Mouse (Mus musculus) gastrocnemius, adult 18-20 months (tissue): Measurements from ENCODE around the gene Sowahc. TPM values are rescaled to one million over a fixed set of nuclear protein-coding genes. Genes with fewer than 3 reads are reported as not detected.

Experiments used
- DNase-seq: peaks from one replicate; pipeline ENCODE4 v3.0.0; 2021; ENCODE audit warnings: low spot score
- total RNA-seq, 2 experiments: library from RNA; stranded (reverse); gene quantifications; 2 replicates each; pipeline ENCODE4 v1.2.3; 2021

Gene Sowahc
- total RNA-seq, 2 experiments from 2014 or later: 0.66 to 0.78 TPM

DNA sequence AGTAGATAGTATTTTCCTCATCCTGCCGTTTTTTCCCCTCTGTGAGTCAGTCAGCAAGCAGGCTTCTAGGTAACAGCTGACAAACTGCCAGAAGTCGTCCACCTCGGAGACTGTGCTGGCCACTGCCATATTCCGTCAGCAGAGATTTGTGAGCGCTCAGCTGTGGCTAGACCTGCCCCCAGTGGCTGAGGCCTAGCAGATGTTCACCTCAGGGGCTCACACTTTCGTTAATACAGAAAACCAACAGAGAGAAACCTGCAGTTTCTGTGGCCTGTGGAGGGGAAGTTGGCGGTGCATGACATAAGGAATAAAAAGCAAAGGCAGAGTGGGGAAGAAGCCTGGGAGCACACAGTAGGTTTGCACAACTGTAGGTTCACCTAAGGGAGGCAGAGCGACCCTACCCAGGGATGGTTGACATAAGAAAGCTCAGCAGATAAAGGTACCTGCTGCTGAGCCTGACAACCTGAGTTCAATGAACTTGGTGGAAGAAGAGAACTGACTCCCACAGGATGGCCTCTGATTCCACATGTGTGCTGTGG, 31.9 kb downstream of the Sowahc start:
- no peak for DNase-seq

DNA sequence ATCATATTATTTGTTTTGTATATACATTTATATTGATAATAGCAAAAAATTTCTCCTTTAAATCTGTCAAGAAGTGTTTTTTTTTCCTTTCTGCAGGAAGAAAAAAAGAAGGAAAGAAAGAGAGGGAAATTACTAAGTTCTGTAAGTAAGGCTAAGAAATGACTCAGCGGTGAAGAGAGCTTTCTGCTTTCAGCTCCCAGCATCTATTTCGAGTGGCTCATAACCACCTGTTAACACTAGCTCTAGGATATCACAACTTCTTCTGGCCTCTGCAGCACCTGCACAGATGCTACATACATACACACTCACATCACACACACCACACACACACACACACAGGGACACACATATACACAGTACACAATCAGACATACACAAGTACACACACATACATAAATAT, 34.8 kb downstream of the Sowahc start:
- DNase-seq: no peak

DNA sequence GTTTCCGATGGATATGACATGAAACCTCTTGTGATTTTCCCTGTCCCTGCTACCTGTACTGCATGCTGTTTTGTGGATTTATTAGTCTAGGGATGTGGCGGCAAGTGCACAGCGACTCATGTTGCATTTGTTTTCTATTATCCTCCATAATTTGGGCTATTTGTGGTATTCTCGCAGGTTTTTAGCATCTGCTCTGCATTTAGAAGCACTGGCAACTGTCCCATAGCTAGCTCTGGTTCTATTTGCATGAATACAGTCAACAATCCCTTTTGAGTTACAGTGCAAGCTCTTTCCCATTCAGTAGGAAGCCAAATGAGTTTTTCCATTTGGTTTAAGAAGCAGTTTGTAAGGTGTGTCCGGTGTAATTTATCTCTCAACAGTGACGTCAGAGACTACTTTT, 37.8 kb downstream of the Sowahc start:
- DNase-seq: no peak

DNA sequence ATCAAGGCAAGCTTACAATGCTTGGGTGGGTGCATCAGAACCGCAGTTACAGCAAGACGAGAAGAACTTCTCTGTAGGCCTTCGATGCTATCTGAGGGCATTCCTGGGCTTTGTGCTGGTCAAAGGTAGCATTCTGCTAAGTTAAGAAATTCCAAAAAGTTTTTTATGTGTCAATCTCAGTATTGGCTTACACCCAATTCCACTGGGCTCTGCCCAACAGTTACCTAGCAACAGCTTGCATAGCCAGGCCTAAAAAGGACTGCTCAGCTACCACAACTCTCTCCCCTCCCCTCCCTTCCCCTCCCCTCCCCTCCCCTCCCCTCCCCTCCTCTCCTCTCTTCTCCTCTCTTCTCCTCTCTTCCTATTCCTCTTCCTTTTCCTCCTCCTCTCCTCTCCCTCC, 39.9 kb downstream of the Sowahc start:
- no peak for DNase-seq

DNA sequence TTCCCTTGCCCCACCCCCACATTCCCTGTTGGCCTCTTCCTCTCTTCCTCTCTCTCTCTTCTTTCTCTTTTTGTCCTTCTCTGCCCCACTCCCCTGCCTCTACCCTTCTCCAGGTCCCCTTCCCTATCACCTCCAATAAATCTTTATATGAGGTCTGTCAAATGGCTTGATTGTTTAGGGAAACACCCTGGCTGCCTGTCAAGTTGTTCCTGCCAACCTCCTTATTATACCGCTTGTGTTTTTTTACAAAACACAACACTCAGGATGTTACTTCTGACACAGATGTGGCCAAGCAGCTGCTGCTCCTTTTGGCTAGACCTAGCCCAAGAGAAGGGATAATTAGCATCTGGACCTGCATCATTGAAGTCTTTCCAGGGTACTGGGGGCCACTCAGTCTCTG, 40.3 kb downstream of the Sowahc start:
- DNase-seq: no peak

DNA sequence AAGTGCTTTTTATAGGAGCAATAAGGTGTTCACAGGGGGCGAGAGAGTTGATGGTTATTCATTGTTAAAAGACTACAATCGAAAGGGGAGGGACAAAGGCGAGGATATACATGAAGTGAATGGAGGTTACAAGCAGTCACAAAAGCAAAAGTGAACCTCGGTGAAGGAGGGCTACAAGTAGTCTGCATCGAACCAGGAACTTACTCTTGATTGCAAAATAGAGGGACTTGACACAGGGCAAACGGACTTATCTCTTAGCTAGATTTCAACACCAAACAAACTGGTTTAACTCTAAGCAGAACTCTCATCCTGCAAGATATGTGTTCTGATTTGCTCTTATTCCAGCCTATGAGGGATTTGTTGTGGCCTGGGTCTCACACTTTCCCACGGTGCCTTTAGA, 41.2 kb downstream of the Sowahc start:
- no peak for DNase-seq

DNA sequence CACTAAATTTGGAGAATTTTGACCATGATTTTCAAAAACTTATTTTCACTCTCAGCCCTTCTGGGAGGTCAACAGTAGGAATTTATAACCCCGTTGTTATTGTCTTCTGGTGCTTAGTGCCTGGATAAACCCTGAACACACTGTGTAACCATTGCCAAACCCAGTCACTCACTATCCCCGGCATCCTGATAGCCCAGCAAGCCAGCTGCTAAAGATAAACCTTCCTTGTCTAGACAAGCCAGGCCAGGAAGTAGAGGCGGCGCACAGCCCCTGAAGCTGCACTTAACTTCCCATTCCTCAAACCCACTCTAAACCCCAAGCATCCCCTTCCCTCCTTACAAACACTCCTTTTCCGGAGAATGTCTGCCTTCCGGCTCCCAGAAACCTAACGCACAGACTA, 43.3 kb downstream of the Sowahc start:
- DNase-seq: no peak

DNA sequence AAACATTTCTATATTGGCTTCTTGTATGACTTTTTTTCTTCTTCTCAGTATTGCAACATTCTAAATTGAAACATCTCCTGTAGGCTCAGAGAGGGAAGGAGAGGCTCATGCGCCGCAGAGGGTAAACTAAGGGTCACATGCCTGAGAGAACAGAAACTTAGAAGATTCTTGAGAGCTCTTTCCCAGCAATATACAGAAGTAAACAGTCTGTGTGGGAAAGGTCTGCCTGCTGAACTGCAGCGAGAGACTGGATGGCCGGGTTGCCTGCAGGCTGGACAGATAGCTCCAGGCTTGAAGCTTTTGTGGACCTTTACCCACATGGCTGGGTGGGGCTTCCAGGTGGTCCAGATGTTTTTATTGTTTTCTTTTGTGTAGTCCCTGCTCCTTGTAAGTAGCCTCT, 43.9 kb downstream of the Sowahc start:
- DNase-seq: no peak

DNA sequence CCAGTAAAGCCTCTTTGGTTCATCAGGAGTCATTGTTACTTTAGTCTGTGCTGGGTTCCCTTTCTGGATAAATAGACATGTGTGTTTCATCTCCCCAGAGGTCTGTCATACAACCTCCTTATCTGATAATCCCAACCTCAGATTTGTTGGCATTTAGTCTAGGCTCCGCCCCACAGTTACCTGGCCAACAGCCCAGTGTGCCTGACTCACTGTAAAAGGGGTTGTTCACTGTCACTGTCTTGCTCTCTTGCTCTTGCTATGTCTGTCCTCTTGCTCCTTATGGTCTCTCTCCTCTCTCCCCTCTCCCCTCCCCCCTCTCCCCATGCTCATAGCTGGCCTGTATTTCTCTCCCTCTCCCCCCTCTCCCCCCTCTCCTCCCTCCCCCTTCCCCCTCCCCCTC, 44.3 kb downstream of the Sowahc start:
- DNase-seq: no peak

DNA sequence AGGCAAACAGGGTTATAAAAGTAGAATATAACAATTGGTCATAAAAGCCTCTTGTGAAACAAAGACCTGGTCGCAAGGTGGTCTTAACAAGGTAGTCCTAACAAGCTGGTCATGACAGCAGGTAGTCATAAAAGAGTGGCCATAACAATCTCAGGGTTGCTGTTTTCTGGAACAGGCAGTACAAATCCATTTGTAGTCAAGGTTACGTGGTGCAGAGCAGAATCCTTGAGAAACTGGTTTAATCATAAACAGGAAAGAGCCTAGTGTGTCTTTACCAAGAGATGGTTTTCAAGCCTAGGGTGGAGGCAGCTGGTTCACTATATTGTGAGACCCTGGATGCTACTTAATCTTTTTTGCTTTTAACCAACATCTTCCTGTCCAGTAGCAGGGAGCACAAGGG, 45.5 kb downstream of the Sowahc start:
- DNase-seq: no peak

DNA sequence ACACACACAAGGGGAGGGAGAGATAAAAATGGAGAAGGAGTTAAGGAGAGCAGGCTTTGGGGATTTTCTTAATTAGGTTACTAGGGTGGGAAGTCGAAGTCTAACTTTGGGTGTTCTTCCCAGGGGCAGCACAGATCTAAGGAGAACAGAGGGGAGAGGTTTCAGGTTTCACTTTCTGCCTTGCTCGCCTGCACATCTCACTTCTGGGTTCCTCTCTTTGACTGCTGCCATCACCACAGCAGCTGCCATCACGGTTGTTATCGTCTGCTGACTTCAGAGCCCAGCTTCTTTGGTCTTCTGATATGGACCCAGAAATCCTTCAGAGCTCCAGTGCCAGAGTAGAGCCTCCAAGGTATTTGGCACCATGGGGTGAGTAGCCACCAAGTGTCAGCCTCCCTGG, 46.4 kb downstream of the Sowahc start:
- DNase-seq: no peak

DNA sequence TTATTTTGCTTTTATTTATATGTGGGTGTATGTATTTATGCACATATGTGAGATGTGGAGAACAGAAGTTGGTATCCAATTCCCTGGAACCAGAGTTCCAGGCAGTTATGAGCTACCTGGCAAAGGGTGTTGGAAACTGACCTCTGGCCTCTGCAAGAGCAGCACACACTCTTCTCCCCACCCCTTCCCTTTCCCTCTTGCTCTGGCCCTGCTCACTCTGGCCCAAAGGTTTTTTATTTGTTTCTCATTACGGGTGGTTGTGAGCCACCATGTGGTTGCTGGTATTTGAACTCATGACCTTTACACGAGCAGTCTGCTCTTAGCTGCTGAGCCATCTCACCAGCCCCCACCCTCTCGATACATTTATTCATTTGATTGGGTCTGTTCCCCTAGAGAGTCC, 47.0 kb downstream of the Sowahc start:
- DNase-seq: no peak

DNA sequence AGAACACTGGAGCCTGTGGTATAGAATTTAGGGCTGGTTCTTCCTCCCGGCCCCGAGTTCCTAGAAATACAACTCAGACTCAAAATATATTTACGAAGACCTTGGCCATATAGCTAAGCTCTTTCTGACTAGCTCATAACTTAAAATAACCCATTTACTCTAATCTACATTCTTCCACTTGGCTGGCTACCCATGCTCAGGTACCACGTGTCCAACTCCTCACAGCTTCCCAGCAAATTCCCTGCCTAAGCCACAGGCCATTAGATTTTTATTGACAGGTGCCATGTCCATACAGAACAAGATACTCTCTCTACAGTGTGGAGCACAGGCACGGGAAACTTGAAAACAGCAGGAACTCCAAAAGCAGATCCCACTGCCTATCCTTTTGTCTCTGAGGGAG, 54.0 kb downstream of the Sowahc start:
- DNase-seq: no peak

Other genes with a start within 250 kb of the Sowahc start
- gene Sept10, start 106 bp upstream of the Sowahc start, total RNA-seq: 1 to 10 TPM; 6.5 to 8.5 TPM
- gene P4ha1, start 101.3 kb downstream of the Sowahc start, total RNA-seq: 10 to 100 TPM; 32.0 to 41.6 TPM
- 100 to 1,000 TPM; 113 to 128 TPM for gene Gm10273, start 173.7 kb downstream of the Sowahc start, total RNA-seq
- not detected for gene Pla2g12b, start 181.7 kb downstream of the Sowahc start, total RNA-seq
- not detected for gene Oit3, start 219.8 kb downstream of the Sowahc start, total RNA-seq